Mouse (Mus musculus) right cerebral cortex, postnatal 25 days (tissue): ENCODE results near the gene Dbn1.

Source experiments
- DNase-seq: peaks from one replicate; pipeline ENCODE4 v3.0.0; 2022

Gene Dbn1

GRCm38 (mm10) chr13:55475750-55476149, 12.2 kb downstream of the Dbn1 start:
- DNase-seq: no peak

GRCm38 (mm10) chr13:55474621-55475069, 13.3 kb downstream of the Dbn1 start:
- peak; percentile 75 for DNase-seq

GRCm38 (mm10) chr13:55473961-55474360, 13.9 kb downstream of the Dbn1 start:
- no peak for DNase-seq

- DNase-seq: peak; percentile 32
These were observed 14.7 kb downstream of the Dbn1 start for GRCm38 (mm10) chr13:55473076-55473831.

GRCm38 (mm10) chr13:55472132-55473022, 15.5 kb downstream of the Dbn1 start:
- peak; percentile 88 for DNase-seq

GRCm38 (mm10) chr13:55471819-55472131, 16.1 kb downstream of the Dbn1 start:
- DNase-seq: no peak

- DNase-seq: peak; percentile 80
These were observed 16.6 kb downstream of the Dbn1 start for GRCm38 (mm10) chr13:55471156-55471818.

GRCm38 (mm10) chr13:55470372-55470771, 17.5 kb downstream of the Dbn1 start:
- peak; percentile 51 for DNase-seq

- DNase-seq: no peak
These were observed 18.9 kb downstream of the Dbn1 start for GRCm38 (mm10) chr13:55468851-55469560.

- peak; percentile 25 for DNase-seq
These were observed 22.0 kb downstream of the Dbn1 start for GRCm38 (mm10) chr13:55465830-55466440.

- DNase-seq: peak; percentile 33
These were observed 22.7 kb downstream of the Dbn1 start for GRCm38 (mm10) chr13:55465184-55465583.

GRCm38 (mm10) chr13:55464027-55464884, 23.7 kb downstream of the Dbn1 start, which contains the start of gene Prr7:
TSS of gene Prr7 (plus strand) at chr13:55464267.
- DNase-seq: peak; percentile 77

- no peak for DNase-seq
These were observed 24.4 kb downstream of the Dbn1 start for GRCm38 (mm10) chr13:55463399-55464026.

- no peak for DNase-seq
These were observed 24.9 kb downstream of the Dbn1 start for GRCm38 (mm10) chr13:55462965-55463364.

- DNase-seq: no peak
These were observed 35.9 kb downstream of the Dbn1 start for GRCm38 (mm10) chr13:55451785-55452549.

- DNase-seq: no peak
These were observed 36.6 kb downstream of the Dbn1 start for GRCm38 (mm10) chr13:55451296-55451695.

GRCm38 (mm10) chr13:55450511-55450980, 37.4 kb downstream of the Dbn1 start:
- DNase-seq: peak; percentile 40

- no peak for DNase-seq
These were observed 38.1 kb downstream of the Dbn1 start for GRCm38 (mm10) chr13:55449679-55450441.

GRCm38 (mm10) chr13:55449205-55449604, 38.7 kb downstream of the Dbn1 start:
- DNase-seq: no peak
